Mouse (Mus musculus): Measurements from ENCODE around the gene Tspan9.

Tspan9 gene

GRCm38 (mm10) chr6:128011781-128012180, 131.6 kb downstream of the Tspan9 start:
- DNase-seq (ENCODE audit: low read depth) = no peak

- DNase-seq (ENCODE audit: low read depth) = no peak
Measured at GRCm38 (mm10) chr6:128011071-128011477, 132.3 kb downstream of the Tspan9 start.

- no peak for DNase-seq (ENCODE audit: low read depth)
Measured at GRCm38 (mm10) chr6:128010135-128010971, 133.0 kb downstream of the Tspan9 start.

- DNase-seq (ENCODE audit: low read depth) = no peak
Measured at GRCm38 (mm10) chr6:128007982-128008562, 135.3 kb downstream of the Tspan9 start.

- peak; percentile 49 for DNase-seq (ENCODE audit: low read depth)
Measured at GRCm38 (mm10) chr6:128007241-128007701, 136.1 kb downstream of the Tspan9 start.

GRCm38 (mm10) chr6:128006156-128006555, 137.2 kb downstream of the Tspan9 start:
- DNase-seq (ENCODE audit: low read depth) = peak; percentile 64

GRCm38 (mm10) chr6:128004544-128004943, 138.8 kb downstream of the Tspan9 start:
- peak; percentile 25 for DNase-seq (ENCODE audit: low read depth)

GRCm38 (mm10) chr6:128003542-128003941, 139.9 kb downstream of the Tspan9 start:
- DNase-seq (ENCODE audit: low read depth) = peak; percentile 23

GRCm38 (mm10) chr6:128002667-128003066, 140.7 kb downstream of the Tspan9 start:
- DNase-seq (ENCODE audit: low read depth) = no peak

GRCm38 (mm10) chr6:128002104-128002503, 141.3 kb downstream of the Tspan9 start:
- no peak for DNase-seq (ENCODE audit: low read depth)

GRCm38 (mm10) chr6:128001587-128001986, 141.8 kb downstream of the Tspan9 start:
- peak; percentile 7 for DNase-seq (ENCODE audit: low read depth)

- no peak for DNase-seq (ENCODE audit: low read depth)
Measured at GRCm38 (mm10) chr6:128000777-128001176, 142.6 kb downstream of the Tspan9 start.

- no peak for DNase-seq (ENCODE audit: low read depth)
Measured at GRCm38 (mm10) chr6:127999118-127999517, 144.3 kb downstream of the Tspan9 start.

- no peak for DNase-seq (ENCODE audit: low read depth)
Measured at GRCm38 (mm10) chr6:127996928-127997327, 146.5 kb downstream of the Tspan9 start.

- no peak for DNase-seq (ENCODE audit: low read depth)
Measured at GRCm38 (mm10) chr6:127992993-127993392, 150.4 kb downstream of the Tspan9 start.

- DNase-seq (ENCODE audit: low read depth) = peak; percentile 78
Measured at GRCm38 (mm10) chr6:127991509-127992176, 151.8 kb downstream of the Tspan9 start.

GRCm38 (mm10) chr6:127989624-127990212, 153.7 kb downstream of the Tspan9 start:
- no peak for DNase-seq (ENCODE audit: low read depth)

- DNase-seq (ENCODE audit: low read depth) = no peak
Measured at GRCm38 (mm10) chr6:127988944-127989494, 154.4 kb downstream of the Tspan9 start.

GRCm38 (mm10) chr6:127987374-127987773, 156.0 kb downstream of the Tspan9 start:
- no peak for DNase-seq (ENCODE audit: low read depth)

- no peak for DNase-seq (ENCODE audit: low read depth)
Measured at GRCm38 (mm10) chr6:127986357-127986756, 157.0 kb downstream of the Tspan9 start.

GRCm38 (mm10) chr6:127981176-127981575, 162.2 kb downstream of the Tspan9 start:
- DNase-seq (ENCODE audit: low read depth) = no peak

All from naive thymus-derived CD4-positive, alpha-beta T cell, adult 2 months (primary cell).